Mouse (Mus musculus) 416B (cell line): Measurements from ENCODE around the gene 1700012P22Rik.
A peak's percentile ranks its signal among the peaks of the same experiment; 100 is the strongest.

Experiments used
- DNase-seq: peaks from one replicate; pipeline ENCODE4 v3.0.0; 2011; ENCODE audit warnings: low read depth

1700012P22Rik gene

DNA sequence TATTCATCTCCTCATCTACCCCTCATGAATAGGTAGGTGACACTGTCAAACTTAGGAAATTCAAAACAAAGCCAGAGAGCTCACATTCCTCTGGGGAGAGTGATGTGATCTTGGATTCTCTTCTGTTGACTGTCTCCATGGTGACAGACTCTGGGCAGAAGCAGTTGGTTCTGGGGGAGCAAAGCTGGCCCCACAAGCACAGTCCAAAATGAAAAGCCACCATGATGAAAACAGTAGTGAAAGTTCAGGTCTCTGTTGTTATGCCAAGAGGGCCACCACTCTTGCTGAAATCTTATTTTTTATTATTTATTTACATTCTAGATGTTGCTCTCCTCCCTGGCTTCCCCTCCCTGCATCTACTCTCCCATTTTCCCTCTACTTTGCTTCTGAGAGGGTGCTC lies at the start of gene 1700012P22Rik:
Gene 1700012P22Rik (minus strand): TSS at position 101 of the 400 bp plus-strand sequence.
- DNase-seq, result no peak

DNA sequence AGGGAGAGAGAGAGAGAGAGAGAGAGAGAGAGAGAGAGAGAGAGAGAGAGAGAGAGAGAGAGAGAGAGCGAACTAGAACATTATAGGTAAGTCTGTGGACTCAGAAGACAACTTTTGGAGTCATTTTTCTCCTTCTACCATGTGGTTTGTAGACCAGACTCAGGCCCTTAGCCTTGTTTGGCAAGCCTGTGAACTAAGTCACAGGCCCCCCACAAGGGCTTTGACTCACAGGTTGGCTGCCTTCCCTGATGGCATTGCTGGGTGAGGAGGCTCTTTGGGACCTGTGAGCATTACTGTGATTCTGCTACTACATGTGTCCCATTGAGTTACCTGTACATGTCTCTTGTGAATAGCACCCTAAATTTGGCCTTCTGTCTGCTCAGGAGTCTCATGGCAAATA lies 29.5 kb upstream of the 1700012P22Rik start:
- DNase-seq, result no peak

DNA sequence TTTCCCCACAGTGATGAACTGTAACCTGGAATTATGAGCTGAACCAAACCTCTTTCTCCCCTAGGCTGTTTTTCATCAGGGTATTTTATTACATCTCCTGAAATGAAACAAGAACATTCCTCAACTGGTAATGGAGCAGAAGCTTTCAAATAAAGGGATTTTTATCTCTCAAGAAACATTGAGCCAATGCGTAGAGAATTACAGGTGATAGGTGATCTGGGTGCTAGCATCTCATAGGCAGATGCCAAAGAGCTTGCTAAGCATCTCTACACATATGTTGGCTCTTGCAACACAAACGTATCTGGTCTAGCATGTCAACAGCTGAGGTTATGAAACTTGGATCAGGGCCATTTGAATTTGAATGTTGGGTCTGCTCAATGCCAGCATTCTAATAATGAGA lies 26.6 kb upstream of the 1700012P22Rik start:
- DNase-seq, result no peak

DNA sequence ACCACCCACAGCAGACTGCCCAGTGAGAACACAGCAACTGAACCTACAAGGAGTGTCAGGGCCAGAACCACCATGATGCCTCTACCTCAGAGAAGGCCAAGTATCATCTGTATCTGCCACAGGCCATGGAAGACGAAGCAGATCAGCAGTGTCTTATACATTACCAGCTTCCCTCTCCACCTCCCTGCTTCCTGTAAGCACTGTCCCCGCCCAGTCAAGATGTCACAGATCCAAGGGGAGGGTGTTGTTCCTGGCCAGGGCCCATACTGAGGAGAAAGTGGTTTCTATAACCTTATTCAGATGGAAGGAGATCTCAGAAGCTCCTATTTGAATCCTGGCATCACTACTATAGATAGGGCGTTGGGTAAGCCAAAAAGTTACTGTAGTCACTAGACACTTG lies 25.1 kb upstream of the 1700012P22Rik start, which contains the start of gene Aadacl3:
Gene Aadacl3 (minus strand): TSS at position 101 of the 400 bp plus-strand sequence.
- DNase-seq, result no peak

DNA sequence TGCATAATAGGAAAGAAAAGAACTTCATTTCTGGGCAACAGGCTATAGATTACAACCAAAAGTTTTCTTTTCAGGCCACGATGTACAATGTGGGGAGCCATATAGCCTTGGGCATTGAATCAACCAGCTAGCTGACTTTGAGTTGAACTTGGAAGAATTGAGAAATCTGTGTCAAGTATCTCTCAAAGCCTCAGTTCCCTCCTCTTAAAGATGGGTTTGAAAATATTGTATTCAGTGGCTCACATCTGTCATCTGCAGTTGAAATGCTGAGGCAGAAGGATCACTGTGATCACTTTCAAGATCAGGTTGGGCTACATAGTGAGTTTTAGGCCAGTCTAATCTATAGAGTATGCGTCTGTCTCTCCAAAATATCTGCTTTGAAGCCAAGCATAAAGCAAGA lies 14.6 kb upstream of the 1700012P22Rik start, which contains the start of gene Gm9944:
Gene Gm9944 (minus strand): TSS at position 101 of the 400 bp plus-strand sequence.
- DNase-seq, result no peak

DNA sequence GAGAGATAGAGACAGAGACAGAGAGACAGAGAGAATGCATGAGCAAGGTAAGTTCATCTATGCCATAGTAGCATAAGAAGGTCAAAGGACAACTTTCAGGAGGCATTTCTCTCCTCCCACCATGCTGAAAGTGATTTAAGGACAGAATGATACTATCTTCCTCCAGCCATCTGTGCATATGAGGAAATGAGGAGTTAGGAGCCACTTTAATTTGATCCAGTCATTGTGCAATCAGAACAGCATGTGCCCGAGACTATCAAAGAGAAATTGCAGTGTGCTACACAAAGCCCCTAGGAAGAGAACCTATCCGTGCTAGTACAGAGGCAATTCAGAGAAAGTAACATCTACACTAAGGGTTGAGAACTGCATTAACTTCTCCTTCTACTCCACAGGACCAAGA lies 10.0 kb upstream of the 1700012P22Rik start:
- peak; percentile 1 for DNase-seq

DNA sequence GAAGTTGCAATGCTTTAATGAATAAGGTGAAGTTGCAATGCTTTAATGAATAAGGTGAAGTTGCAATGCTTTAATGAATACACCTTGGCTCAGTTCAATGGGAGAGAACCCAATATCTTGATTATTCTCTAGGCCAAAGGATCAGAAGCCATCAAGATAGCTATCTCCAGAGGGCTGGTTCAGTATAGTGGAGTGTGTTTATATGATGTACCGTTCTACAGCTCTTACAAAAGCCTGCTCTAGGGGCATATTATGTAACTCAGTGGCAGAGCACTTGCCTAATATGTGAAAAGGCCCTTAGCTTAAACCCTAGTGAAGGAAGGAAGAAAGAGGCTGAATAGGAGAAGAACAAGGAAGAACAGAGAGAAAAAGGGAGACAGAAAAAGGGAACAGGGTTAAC lies 3.0 kb upstream of the 1700012P22Rik start:
- DNase-seq, result no peak

DNA sequence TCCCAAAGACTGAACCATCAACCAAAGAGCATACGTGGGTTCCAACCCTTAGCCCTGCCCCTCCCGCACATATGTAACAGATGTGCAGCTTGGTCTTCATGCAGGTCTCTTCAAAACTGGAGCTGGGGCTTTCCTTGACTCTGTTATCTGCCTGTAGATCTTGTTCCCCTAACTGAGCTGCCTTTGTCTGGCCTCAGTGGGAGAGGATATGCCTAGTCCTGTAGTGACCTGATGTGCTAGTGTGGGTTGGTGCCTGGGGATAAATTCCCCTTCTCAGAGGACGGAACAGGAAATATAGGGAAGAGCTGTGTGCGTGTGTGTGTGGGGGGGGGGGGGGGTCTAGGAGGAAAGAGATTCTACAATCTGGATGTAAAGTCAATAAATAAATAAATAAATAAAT lies 2.5 kb upstream of the 1700012P22Rik start:
- DNase-seq, result no peak

DNA sequence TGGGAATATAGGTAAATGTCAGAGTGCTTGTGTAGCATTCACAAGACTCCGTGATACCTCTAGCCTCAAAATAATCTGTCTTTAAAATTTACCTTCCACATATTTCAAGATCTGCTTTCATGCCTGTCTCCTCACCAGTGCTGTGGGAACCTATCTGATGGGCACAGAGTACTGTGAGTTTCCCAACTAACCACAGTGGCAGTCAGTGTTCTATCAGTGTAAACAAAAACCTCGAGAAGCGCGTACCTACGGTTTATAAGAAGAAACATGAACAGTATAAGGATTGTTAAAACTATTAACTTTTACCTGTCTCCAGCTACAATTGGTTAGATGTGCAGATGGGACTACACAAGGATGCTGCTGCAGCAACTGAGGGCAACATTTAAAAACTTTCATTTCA lies 5.4 kb downstream of the 1700012P22Rik start:
- no peak for DNase-seq

DNA sequence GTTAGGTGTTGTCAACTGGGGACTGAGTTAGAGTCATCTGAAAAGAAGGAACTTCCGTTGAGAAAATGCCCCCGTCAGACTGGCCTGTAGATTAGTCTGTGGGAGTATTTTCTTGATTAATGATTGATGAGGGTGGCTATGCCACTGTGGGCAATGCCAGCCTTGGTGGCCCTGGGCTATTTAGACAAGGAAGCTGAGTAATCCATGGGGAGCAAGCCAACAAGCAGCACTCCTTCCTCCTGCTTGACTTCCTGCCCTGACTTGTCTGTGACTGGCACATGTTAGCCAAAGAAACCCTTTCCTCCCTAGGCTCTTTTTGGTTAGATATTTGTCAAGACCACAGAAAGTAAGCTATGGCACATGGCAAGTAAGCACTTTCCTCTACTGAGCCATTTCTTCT lies 7.8 kb downstream of the 1700012P22Rik start:
- DNase-seq, result no peak

DNA sequence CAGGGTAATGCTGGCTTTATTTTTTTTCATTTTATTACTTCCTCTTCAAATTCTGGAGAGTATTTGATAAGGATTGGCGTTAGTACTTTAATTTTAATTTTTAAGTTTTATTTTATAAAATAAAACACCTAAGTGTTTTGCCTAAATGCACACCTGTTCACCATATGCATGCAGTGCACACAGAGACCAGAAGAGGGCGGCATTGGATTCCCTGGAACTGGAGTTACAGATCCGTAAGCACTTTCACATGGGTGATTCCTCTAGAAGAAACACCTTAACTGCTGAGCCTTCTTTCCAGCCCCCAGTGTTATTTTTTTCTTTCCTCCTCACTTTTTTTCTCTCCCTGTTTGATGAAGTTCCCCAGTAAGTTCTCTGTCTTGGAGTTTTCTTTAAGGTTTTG lies 9.7 kb downstream of the 1700012P22Rik start:
- peak; percentile 51 for DNase-seq

DNA sequence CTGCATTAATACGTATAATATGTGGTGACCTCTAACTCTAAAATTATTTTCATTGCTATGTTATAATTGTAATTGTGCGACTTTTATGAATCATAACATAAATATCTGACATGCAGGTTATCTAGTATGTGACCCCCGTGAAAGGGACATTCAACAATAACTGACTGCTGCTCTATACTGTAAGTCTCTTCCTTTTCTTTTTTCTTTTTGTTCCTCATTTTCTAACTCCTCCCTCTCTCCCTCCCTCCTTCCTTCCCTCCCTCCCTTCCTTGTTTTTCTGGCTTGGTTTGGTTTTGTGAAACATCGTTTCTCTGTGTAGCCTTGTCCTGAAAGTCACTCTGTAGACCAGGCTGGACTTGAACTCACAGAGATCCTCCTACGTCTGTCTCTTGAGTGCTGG lies 14.0 kb downstream of the 1700012P22Rik start:
- DNase-seq, result no peak

DNA sequence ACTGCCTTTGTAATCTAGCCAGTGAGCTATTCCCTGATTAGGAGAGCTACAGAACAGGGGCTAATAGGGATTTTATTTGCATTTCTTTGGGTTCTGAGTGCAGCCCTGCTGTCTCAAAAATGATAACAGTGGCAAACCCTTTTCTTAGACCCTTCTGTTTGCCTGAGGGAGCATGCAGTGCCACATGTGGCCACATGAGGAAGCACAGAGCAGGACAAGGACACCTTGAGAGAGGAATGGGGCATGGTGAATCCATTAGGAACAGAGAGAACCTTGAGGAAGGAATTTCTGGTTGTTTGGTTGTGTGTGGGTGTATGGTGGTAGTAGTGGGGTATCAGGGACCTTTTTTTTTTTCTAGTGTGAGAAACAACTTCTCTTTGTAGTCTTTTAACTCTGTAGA lies 17.9 kb downstream of the 1700012P22Rik start:
- DNase-seq, result no peak

DNA sequence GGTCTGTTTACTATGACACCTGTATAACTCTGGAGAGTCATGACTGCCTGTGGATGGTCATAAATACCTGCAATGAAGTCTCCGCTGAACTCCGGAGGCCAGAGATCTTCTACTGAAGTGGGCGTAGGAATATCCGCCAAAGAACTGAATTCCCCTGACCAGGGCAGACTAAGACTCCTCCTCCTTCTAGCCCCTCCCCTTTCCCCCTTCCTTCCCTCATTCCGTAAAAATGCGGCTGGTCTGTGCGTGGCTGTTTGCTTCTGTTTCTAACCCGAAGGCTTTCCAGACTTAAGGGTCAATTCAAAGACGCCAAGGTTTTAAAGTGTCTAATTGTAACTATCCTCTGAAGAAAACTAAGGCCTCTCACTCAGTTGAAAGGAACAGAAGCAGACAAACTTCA lies 30.3 kb downstream of the 1700012P22Rik start, which contains the start of gene Pramef12:
Gene Pramef12 (minus strand): TSS at position 175 of the 400 bp plus-strand sequence.
- no peak for DNase-seq

DNA sequence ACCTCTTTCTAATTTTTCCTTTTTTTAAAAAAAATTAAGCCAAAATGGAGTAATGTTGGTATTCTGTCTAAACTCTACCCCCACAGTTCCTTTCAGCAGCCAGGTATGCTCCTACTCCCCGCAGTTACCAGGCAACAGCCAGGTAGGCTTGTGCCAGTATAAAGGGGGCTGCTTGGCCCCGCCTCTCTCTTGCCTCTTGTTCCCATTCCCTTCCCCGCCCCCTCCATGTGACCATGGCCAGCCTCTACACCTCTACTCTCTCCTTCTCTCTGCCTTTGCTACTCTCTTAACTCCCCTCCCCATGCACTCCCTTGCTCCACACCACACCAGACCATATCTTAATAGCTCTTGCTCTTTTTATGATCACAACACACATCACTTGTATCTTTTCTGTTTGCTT lies 32.3 kb downstream of the 1700012P22Rik start:
- DNase-seq, result no peak

DNA sequence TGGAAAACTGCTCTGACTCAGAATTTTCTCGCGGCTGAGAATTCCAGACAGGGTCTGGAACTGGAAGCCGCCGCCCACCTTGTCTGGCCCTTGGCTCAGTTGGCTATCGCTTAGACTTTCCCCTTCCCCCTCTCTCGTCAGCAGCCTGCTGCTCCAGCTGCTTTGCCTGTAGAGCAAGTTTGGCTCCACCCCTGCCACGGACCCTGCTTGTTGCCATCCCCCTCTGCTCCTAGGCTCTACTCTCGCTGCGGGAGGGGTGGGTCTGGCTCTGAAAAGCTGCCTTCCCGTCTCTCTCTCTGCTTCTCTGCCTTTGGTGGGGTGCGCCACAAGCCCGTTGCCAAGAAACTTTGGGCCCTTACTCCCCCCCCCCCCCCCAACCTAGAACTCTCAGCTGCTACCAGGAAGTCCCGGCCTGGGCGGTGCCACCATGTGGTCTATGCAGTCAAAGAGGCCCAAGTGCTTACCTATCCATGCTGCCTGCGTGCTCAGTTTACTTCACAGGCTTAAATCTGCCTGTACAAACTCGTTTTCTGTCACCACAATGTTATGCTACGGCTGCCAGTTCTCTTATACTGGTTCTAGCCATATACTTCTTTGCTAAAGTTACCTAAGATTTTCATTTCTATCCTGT lies 34.0 kb downstream of the 1700012P22Rik start:
- DNase-seq, result no peak

DNA sequence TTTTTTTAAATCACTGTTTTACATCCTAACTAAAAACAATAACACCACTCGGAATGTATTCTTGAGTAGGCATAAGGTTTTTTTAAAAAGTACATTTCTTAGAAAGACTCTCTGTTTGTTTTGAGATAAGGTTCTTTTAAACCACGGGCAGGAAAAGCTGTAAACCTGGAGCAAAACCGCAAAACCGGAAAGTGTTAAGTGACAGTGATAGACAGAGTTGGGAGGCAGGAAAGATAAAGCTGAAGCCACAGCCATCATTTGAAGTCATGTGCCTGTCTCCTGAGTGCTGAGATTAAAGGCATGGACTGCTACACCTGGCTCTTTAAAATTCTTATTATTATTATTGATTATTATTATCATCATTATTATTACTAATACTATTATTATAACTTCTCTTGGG lies 35.9 kb downstream of the 1700012P22Rik start:
- DNase-seq, result peak; percentile 69

DNA sequence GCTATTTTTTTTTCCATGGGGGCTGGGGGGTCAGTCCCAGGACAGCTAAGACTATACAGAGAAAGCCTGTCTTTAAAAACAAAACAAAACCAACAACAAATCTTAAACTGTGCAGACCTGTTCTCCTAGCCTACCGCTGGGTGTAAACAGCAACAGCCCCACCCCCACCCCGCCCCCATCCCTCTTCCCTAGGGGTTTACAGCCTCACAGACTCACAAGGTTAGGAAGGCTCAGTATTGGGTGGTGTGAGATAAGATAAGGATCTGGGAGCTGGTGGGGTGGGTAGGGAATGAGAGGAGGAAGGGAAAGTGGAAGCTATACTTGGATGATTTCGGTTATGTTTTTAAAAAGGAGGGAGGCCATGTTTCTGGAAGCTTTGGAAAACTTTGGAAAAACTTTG lies 42.3 kb downstream of the 1700012P22Rik start:
- DNase-seq, result no peak

DNA sequence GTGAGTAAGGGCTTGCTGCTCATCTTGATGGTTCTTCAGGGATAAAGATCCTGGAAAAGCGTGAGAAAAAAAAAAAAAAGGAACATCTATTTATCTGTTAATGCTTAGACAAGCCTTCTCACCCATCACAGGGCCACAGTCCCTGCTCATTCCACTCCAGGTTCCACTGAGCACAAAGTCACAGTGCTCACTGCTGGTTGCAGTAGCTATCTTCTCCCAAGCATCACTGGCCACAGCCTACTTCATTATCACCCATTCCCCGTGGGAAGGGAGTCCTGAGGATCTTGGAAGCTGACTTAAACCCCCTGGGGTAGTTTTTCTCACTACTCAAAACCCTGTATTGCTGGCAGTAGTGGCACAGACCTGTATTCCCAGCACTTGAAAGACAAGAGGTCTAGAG lies 60.7 kb downstream of the 1700012P22Rik start, which contains the start of gene Pramef20:
Gene Pramef20 (minus strand): TSS at position 23 of the 400 bp plus-strand sequence.
- DNase-seq, result no peak
